Mouse (Mus musculus): ENCODE data around the gene Galk1.

DNA sequence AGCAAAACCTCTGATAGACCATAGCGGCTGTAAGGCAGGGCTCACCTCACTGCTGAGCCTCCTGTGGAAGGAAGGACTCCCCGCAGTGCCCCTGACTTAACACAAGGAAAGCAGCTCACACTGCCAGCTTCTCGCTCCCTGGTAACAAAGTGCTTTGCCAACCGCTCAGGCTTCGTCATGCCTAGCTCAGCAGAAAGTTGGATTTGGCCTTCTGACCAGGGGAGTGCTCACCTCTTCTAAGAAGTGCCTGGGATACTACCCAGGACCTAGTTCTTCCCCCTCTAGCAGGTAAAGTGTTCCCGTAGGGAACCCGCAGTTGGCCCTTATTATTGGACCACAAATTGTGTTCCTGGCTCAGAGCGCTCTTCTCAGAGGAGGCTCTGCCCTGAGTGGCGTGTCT, 53.5 kb downstream of the Galk1 start:
- TF ChIP-seq CTCF (IDR thresholded peaks at IDR 0.05) (no peak), POLR2A (IDR thresholded peaks at IDR 0.05; ENCODE audit: insufficient read depth, low read depth, low read length) (no peak), EP300 (IDR thresholded peaks at IDR 0.05; ENCODE audit: insufficient read depth, low read depth, low read length) (no peak)
